Mouse (Mus musculus) brain, embryonic 18.5 days (tissue): ENCODE results near the gene Pop5.
A peak's percentile ranks its signal among the peaks of the same experiment; 100 is the strongest.

Experiments
- DNase-seq: peaks from one replicate; pipeline ENCODE4 v3.0.0-alpha.2; 2012; ENCODE audit warnings: low read depth, low spot score

Pop5 gene

DNA sequence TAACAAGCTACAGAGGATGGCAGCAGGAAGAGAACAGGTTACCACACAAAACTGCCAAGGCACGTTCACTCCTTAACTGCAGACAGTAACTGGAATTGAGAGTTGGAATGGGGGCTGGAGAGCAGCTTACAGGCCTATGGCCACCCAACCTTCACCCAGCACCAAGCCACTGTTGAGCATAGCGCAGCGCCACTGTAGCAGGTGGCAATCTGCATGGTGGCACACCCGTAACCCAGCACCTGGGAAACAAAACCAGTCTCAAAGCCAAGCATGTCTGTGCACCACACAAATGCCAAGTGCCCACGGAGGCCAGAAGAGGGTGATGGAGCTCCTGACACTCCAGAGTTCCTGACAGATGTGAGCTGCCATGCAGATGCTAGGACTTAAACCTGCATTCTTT, 30.7 kb downstream of the Pop5 start:
- DNase-seq, result no peak

DNA sequence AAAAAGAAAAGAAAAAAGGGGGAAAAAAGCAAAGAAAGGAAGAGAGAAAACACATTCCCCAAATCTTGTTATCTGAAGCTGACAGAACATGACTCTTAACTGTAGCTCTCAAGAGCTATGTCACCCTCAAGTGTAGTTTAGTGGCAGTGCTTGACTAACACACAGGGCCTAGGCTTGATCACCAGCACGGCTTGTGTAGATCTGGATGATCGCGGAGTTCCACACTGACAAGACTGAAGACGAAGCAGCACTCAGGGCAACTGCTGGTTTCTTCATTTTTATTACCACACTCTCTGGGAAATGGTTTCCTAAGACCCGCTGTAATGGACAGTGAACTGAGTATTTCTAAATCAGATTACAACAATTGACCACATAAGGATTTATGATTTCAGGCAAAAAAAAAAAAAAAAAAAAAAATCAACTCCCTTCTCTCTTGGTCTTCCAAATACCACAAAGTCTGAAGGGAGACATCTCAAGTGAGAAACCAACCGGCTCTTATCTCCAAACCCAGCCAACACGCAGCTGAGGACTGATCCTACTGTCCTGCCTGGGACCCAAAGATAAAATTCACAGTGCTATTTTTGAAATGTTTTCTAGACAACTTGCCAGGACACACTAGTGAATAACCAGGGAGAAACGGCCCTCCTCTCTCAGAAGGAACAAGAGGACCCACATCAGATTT, 31.3 kb downstream of the Pop5 start:
- no peak for DNase-seq

DNA sequence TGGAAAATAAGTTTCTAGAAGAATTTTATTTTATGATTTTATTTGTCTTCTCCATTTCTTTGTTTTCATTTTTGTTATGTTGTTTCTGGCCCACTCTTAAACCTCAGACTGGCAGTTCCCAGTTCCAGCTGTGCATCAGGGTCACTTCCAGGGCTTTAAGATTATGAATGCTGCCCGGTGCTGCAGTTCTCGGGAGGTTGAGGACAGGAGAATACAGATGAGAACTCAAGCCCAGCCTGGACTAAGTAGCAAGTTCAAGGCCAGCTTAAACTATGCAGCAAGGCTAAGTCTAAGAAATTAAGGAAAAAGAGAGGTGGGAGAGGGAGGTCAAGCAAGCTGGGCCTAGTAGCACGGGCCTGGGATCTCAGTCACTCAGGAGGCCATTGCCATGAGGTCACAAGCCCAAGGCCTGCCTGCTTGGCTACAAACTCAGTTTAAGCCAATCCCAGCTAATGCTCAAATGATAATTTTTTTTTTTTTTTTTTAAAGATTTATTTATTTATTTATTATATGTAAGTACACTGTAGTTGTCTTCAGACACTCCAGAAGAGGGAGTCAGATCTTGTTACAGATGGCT, 31.9 kb downstream of the Pop5 start:
- DNase-seq, result no peak

DNA sequence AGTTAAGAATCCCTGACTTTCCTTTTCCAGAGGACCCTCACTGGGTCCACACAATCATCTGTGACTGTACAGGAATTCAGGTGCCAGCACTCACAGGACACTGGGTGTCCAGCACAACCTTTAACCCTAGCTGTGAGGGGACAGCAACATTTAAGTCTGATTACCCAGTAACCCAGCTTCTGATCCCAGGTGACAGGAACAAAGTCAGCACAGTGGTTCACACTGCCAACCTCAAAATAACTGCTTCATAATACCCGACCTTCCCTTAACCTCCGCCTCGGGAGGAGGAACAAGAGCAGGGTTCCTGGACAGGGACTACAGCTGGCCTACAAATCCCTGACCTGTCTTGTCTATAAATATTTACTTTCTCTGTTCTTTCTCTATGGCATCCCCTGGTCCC, 32.6 kb downstream of the Pop5 start:
- no peak for DNase-seq

DNA sequence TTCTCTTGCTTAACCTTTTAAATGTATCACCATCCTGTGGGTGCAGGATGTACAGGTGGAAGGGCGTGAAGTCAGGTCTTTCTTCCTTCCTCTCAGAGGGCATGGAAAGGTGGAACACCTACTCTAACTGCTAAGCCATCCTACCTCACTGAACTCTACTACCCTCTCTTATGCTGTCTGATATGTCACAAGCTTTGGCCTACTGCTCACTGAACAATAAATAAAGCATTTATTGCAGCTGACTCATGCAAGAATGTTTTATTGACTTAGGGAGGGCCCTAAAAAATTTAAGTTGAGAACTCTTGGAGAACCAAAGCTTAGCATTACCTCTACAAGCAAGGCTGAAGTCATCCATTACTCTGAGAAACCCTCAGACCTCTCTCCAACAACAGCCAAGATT, 34.3 kb downstream of the Pop5 start:
- DNase-seq, result no peak

DNA sequence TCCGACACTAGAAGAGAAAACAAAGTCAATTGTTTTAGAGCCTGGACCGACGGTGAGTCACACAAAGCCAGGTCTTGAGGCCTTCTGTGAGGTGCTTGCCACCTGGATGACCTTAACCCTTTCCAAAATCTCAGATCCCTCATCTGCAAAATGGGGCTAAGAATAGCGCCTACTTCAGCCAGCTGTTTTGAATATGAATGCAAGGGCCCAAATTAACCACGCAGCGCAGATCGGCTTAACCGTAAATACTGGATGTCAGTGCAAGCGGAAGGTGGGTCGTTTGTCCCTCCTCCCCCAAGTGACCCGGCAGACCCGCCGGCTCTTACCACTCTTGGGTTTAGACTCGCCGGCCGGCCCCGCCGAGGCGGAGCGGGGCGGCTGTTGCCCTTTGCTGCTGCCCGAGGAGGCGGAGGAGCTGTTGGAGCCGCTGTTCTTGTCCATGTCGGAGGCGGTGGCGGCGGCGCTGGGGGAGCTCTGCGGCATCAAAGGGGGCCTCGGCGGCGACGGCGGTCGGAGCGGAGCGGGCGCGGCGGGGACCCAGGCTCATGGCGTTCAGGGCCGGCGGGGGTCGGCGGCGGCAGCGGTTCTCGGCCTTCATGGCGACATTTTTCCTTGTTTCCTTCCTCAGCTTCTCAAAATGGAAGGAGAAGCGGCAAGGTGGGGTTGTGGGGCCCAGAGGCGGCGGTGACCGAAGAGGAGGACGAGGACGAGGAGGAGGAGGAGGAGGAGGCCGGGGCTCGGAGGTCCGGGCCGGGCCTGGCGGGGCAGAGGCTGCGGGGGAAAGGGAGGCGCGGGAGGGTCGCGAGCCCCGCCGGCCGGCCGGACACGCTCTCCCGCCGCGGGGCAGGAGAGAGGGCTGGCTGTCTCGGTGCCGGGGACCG, 36.5 kb downstream of the Pop5 start:
- DNase-seq, result no peak

DNA sequence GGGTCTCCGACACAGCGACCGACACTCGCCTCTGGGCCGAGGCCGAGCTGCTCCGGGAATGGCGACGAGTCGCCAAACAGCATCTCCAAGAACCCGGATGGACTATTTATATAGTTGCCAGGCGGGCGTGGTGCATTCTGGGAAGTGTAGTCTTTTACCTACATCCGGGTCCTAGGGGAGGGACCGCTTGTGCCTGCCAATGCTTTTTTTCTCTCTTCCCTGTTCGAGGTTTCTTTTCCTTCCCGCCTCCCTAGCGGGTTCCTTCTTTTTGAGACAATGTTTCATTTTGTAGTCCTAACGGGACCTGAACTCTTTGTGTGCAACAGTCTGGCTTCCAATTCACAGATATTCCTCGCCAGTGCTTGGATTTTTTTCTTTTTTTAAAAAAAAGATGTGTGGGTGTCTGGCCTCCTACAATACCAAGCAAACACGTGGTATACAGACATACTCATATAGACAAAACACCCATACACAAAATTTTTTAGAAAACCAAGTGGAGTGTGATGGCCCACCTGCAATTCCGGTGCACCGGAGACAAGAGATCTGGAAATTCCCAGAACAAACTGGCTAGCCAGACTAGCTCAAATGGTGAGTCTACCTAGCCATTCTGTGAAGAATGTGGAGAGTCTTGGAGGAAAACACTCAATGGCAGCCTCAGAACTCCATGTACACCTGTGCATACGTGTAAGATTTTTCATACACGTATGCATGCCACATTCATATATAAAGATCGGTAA, 37.3 kb downstream of the Pop5 start, which contains the start of gene Rnf10:
TSS of gene Rnf10 (minus strand) at position 87 of the 737 bp plus-strand sequence.
- peak; percentile 95 for DNase-seq

DNA sequence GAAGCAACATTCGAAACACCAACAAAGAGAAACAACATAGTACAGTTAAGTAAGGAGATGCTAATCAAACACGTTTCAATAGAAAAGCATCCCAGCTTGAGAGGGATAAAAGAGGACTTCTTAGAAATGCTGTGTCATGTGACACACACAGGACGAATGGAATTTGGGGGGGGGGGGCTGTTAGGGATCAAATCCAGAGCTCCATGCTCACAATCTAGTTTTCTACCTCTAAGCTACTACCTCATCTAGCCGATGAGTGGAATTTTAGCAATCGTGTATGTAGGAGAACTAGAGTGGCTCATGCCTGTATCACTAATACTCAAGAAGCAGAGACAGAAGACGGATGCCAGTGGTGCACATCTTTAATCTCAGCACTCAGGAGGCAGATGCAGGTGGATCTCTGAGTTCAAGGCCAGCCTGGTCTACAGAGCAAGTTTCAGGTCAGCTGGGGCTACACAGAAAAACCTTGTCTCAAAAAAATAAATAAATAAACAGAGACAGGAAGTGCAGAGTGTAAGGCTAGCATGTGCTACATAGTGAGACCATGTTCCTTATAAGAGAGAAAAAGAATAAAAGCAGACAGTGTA, 38.0 kb downstream of the Pop5 start:
- DNase-seq, result no peak

DNA sequence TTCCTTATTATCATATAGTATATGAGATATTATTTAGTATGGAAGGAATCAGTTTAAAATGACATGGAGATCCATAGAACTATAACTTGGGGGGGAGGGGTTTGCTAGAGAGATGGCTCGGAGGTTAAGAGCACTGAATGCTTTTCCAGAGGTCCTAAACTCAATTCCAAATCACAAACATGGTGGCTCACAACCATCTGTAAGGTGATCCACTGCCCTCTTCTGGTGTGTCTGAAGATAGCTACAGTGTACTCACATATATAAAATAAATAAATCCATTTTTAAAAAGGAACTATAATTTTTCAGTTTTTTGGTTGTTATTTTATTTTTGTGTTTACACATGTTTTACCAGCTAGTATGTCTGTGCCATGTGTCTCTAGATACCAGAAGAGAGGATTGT, 38.7 kb downstream of the Pop5 start:
- no peak for DNase-seq

DNA sequence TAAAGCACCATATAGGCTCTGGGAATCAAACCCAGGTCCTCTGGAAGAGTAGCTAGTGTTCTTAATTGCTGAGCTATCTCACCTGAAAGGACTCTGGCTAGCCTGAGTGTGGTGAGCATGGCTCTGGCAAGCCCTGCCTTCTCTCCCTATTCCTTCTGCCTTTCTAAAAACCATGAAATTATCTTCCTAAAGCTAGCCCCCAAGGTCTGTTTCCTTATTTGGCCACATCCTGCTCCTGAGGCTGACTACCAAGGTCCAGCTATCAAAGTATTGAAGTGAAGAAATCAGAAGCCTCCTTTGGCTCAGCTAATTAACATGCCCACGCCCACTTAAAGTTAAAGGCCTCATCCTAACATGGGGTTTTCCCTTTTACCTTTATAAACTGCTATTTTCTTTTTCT, 39.1 kb downstream of the Pop5 start:
- no peak for DNase-seq

DNA sequence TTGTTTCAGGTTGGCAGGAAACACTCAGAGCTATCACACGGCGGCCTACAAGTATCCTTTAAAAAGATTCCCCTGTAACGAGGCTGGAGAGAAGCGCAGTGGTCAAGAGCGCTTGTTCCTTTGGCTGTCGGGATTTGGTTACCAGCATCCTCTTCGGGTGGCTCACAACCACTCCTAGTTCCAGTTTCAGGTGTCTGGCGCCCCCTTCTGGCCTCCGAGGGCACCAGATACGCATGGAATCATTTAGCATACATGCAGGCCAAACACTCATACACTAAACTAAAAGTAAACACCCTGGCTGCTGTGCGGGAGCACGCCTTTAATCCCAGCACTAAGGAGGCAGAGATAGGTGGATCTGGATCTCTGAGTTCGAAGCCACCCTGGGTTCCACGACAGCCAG, 40.4 kb downstream of the Pop5 start:
- no peak for DNase-seq

DNA sequence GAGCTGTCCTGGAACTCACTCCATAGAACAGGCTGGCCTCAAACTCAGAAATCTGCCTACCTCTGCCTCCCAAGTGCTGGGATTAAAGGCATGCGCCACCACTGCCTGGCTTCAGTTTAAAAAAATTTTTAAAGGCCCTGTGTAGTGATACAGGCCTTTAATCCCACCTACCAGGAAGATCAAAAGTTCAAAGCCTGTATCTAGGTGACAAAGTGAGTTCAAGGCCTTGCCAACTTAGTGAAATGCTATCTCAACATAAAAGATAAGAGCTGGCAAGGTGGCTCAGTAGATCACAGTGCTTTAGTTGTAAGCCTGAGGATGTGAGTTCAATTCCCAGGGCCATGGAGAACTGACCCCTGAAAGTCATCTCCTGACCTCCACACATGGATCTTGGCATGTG, 42.4 kb downstream of the Pop5 start:
- no peak for DNase-seq

DNA sequence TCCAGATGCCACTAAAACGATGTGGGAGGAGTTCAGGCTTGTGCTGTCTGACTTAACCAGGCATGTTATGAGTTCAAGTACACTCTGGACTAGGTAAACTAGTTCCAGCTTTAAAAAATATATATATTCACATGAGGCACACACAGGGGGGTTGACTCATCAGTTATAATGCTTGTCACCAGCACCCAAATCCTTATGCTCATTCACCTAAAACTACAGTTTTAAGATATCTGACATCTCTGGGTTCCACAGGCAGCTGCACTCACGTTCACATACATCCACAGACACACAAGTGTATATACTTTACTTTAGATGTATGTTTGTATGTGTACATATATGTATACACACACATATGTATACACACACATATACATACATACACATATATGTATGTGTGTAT, 43.1 kb downstream of the Pop5 start:
- no peak for DNase-seq

DNA sequence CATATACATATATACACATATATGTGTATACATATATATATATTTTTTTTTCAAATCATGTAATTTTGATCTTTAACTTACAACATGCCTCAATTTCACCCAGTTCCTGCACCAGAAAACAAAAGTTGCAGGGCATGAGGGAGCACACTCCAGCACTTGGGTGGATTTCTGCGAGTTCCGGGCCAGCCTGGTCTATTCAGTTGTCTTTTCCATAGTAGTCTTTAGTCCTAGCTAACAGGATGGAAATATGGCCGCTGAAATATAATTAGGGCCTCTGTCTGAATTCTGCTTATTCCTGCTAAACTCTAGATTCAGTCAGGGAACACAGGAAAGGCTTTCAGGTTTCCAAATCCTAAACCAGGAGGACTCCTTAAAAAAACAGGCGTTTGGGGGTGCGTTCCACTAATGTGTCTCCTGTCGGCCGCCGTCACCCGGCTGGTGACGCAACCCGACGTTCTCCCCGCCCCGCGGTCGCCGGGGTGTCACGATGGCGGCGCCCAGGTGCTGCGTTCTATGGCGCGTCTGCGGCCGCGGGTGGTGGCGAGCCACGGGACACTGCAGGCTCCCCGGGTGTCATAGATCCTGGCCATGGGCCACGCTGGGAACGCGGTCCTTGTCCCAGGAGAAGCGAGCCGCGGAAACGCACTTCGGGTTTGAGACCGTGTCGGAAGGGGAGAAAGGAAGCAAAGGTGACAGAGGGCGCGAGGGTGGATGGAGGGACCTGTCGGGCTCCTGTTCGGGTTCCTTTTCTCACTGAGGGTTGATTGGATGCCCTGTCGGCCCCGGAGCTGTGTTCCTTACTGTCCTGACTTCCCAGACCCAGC, 43.8 kb downstream of the Pop5 start, which contains the start of gene Coq5:
TSS of gene Coq5 (plus strand) at position 441 of the 824 bp plus-strand sequence.
- DNase-seq, result no peak

DNA sequence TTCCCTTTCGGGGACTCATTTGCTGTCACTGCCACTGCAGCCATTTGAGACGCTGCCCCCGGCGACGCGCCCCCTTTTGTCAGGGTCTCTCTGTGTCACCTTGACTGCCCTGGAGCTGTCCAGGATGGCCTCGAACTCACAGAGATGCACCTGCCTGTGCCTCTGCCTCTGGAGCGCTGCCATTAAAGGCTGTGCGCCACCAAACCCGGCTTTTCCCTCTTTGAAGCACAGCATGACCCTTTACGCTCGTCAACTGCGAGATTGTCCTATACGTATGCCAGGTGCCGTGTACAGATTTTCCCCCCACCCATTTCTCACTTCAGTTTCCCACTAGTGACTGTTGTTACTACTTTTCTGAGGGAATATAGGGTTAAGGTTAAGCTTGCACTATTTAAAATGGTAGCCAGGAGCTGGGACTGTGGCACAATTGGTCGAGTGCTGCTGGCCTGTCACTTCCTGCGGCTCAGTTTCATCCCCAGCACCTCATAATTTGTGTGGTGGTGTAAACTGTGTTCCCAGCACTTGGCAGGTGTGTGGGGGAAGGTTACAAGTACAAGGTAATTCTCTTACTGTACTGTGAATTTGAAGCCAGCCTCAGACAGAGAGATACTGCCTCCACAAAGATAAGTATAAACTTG, 44.5 kb downstream of the Pop5 start:
- no peak for DNase-seq

DNA sequence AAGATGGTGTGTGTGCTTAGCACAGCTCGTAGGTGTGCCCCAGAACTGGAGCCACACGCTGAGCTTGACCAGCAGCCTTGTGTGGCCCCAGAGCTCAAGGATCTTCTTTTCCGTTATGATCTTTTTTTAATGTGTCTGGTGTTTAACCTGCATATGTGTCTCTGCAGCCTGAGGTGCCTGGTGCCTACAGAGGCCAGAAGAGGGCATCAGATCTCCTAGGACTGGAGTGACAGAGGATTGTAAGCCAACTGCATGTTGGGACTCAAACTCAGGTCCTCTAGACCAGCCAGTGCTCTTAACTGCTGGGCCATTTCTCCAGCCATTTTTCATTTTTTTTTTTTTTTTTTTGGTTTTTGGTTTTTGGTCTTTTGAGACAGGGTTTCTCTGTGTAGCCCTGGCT, 49.1 kb downstream of the Pop5 start:
- DNase-seq, result no peak

DNA sequence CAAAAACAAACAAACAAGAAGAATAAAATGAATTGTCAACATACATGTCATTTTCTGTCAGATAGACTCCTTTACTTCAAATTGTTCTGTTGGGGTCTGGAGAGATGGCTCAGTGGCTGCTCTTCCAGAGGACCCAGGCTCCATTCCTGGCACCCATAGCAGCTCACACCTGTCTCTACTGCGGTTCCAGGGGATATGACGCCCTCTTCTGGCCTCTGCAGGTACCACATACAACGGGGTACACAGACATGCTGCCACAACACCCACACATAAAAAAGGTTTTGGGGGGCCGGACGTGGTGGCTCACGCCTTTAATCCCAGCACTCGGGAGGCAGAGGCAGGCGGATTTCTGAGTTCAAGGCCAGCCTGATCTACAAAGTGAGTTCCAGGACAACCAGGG, 58.5 kb downstream of the Pop5 start:
- no peak for DNase-seq
